Comparison of ENCODE assay signal across 21 mouse cellular contexts in genomic region chr11:96203789-96204186, GRCm38 (mm10). TPM values are rescaled to one million over a fixed set of nuclear protein-coding genes. Genes with fewer than 3 reads are reported as not detected.
DNase-seq lines count a peak whose midpoint lies in the region; ATAC-seq and TF ChIP-seq lines count a peak whose summit lies in the region.
"Had no signal": no experiment of that assay in that cellular context is flagged by ENCODE, and none has a peak within 500 bp of the region (broad histone marks: within the 10 kb centered on the region; RNA-seq: fewer than 3 reads in every experiment).

No protein-coding gene starts in this region.

- H3K4me1 ChIP-seq in heart, embryonic 15.5 days (replicated peaks): 0 out of 2 replicates have a peak, but pooled peaks cover 8% of the 10 kb centered on the region
- H3K4me1 ChIP-seq in liver, embryonic 11.5 days (replicated peaks; ENCODE audit: control insufficient read depth, insufficient read depth, low read length): 0 out of 2 replicates have a peak, but pooled peaks cover 3% of the 10 kb centered on the region
- H3K4me1 ChIP-seq in MEL (ENCODE audit: control insufficient read depth in 1 of 2, insufficient read depth in 2 of 2, low read length in 2 of 2): peaks cover 5 to 18% of the 10 kb centered on the region in 2 experiments; a peak in 3 of 4 replicates
- peaks cover 3% of the 10 kb centered on the region; the same call in 1 of the 2 replicates for H3K4me1 ChIP-seq in neural tube, embryonic 11.5 days (ENCODE audit: control insufficient read depth, insufficient read depth, low read length)
- H3K4me1 ChIP-seq: forebrain, embryonic 13.5 days had no signal

- H3K27ac ChIP-seq in heart, embryonic 15.5 days: no peak overlapping the region
- H3K27ac ChIP-seq in liver, embryonic 11.5 days (ENCODE audit: low read depth, low read length): no peak overlapping the region
- peak overlapping the region; percentile 95 for H3K27ac ChIP-seq in MEL (ENCODE audit: control insufficient read depth, low read depth, low read length)
- no peak overlapping the region for H3K27ac ChIP-seq in neural tube, embryonic 11.5 days (ENCODE audit: low read depth, low read length)
- H3K27ac ChIP-seq: forebrain, embryonic 13.5 days; limb, embryonic 15.5 days; lung, embryonic 15.5 days had no signal

- H3K27me3 ChIP-seq in heart, embryonic 15.5 days: peaks cover 100% of the 10 kb centered on the region
- H3K27me3 ChIP-seq in liver, embryonic 11.5 days (replicated peaks; ENCODE audit: control insufficient read depth, insufficient read depth, low read length): peaks cover 100% of the 10 kb centered on the region
- no peaks in the 10 kb centered on the region for H3K27me3 ChIP-seq in MEL (ENCODE audit: control insufficient read depth in 1 of 2, insufficient read depth in 2 of 2, low read length in 2 of 2)
- H3K27me3 ChIP-seq in neural tube, embryonic 11.5 days (ENCODE audit: control insufficient read depth, insufficient read depth, low read length): peaks cover 89% of the 10 kb centered on the region

- no peaks in the 10 kb centered on the region for H3K36me3 ChIP-seq in heart, embryonic 15.5 days
- no peaks in the 10 kb centered on the region for H3K36me3 ChIP-seq in liver, embryonic 11.5 days (ENCODE audit: control insufficient read depth, insufficient read depth, low read length)
- peaks cover 0 to 16% of the 10 kb centered on the region in 2 experiments; a peak in 2 of 4 replicates for H3K36me3 ChIP-seq in MEL (ENCODE audit: control insufficient read depth in 1 of 2, insufficient read depth in 2 of 2, low read length in 2 of 2)
- no peaks in the 10 kb centered on the region for H3K36me3 ChIP-seq in neural tube, embryonic 11.5 days (ENCODE audit: control insufficient read depth, insufficient read depth, low read length)
- H3K36me3 ChIP-seq: limb, embryonic 15.5 days; lung, embryonic 15.5 days had no signal

- no peak for TF ChIP-seq CTCF in MEL (IDR thresholded peaks at IDR 0.05 in 2 of 3, conservative IDR thresholded peaks at IDR 0.05 in 1 of 3; ENCODE audit: control insufficient read depth in 1 of 3, insufficient read depth in 1 of 3, low read depth in 2 of 3, low read length in 3 of 3, poor library complexity in 1 of 3, severe bottlenecking in 1 of 3)

- no peak overlapping the region for H3K4me2 ChIP-seq in heart, embryonic 15.5 days
- 0 out of 2 replicates have a peak overlapping the region, but pooled peaks have one; percentile 13 for H3K4me2 ChIP-seq in liver, embryonic 11.5 days
- H3K4me2 ChIP-seq in neural tube, embryonic 11.5 days (ENCODE audit: low read depth): no peak overlapping the region
- H3K4me2 ChIP-seq: forebrain, embryonic 13.5 days; limb, embryonic 15.5 days; lung, embryonic 15.5 days had no signal

- H3K79me2 ChIP-seq in MEL (ENCODE audit: control insufficient read depth, insufficient read depth, low read length, poor library complexity): peaks cover 12% of the 10 kb centered on the region

- H3K9ac ChIP-seq in heart, embryonic 15.5 days: no peak overlapping the region
- H3K9ac ChIP-seq in liver, embryonic 11.5 days (ENCODE audit: low read depth, low read length): no peak overlapping the region
- H3K9ac ChIP-seq in MEL (ENCODE audit: control insufficient read depth, low read depth, low read length, poor library complexity, severe bottlenecking): peak overlapping the region; percentile 93
- no peak overlapping the region for H3K9ac ChIP-seq in neural tube, embryonic 11.5 days (ENCODE audit: low read length)
- H3K9ac ChIP-seq: forebrain, embryonic 13.5 days; limb, embryonic 15.5 days; lung, embryonic 15.5 days had no signal

- no peak for TF ChIP-seq POLR2A in MEL (IDR thresholded peaks at IDR 0.05; ENCODE audit: control insufficient read depth in 1 of 2, insufficient read depth in 1 of 2, low read depth in 1 of 2, low read length in 2 of 2, poor library complexity in 1 of 2)

- ATAC-seq in heart, embryonic 15.5 days (replicated peaks; ENCODE audit: insufficient number of reproducible peaks, insufficient read depth, low FRiP score, low read depth): no peak
- no peak for ATAC-seq in liver, embryonic 11.5 days (replicated peaks; ENCODE audit: low FRiP score)
- no peak for ATAC-seq in neural tube, embryonic 11.5 days (ENCODE audit: insufficient read depth, low FRiP score, low TSS enrichment)
- ATAC-seq: forebrain, embryonic 13.5 days had no signal

- no peak for TF ChIP-seq RAD21 in MEL (IDR thresholded peaks at IDR 0.05; ENCODE audit: low read depth, low read length)

- no peak for DNase-seq in heart, postnatal 10 days
- no peak for DNase-seq in liver, embryonic 11.5 days (ENCODE audit: low spot score)
- no peak for DNase-seq in liver
- no peak for DNase-seq in MEL (ENCODE audit: low read depth, low spot score)
- peak; percentile 51 for DNase-seq in neural tube, embryonic 11.5 days (ENCODE audit: low spot score)
- no peak for DNase-seq in left cerebral cortex, postnatal 14 days (ENCODE audit: low spot score in 2 of 2)
- DNase-seq in ovary, postnatal 10 days (ENCODE audit: low spot score): no peak
- DNase-seq: cerebellum, postnatal 14 days; heart, adult 18-20 months; heart, postnatal 4 days; layer of hippocampus, postnatal 36 days; right cerebral cortex, postnatal 4 days; thymus, adult 2 months had no signal

- TF ChIP-seq EP300 in MEL (IDR thresholded peaks at IDR 0.05; ENCODE audit: low read depth in 1 of 2, low read length in 2 of 2): no peak

- H3K4me3 ChIP-seq in heart, embryonic 15.5 days: 0 out of 2 replicates have a peak overlapping the region, but pooled peaks have one; percentile 10
- no peak overlapping the region for H3K4me3 ChIP-seq in liver, embryonic 11.5 days (ENCODE audit: low read depth, low read length)
- peak overlapping the region; percentile 78 to 88 for H3K4me3 ChIP-seq in MEL (ENCODE audit: control insufficient read depth in 1 of 2, insufficient read depth in 1 of 2, low read depth in 2 of 2, low read length in 2 of 2)
- H3K4me3 ChIP-seq in neural tube, embryonic 11.5 days (ENCODE audit: low read depth, low read length): no peak overlapping the region
- H3K4me3 ChIP-seq: forebrain, embryonic 13.5 days; limb, embryonic 15.5 days; lung, embryonic 15.5 days had no signal

- H3K9me3 ChIP-seq in heart, embryonic 15.5 days (replicated peaks): no peaks in the 10 kb centered on the region
- H3K9me3 ChIP-seq in liver, embryonic 11.5 days (ENCODE audit: control insufficient read depth, low read length): no peaks in the 10 kb centered on the region
- no peaks in the 10 kb centered on the region for H3K9me3 ChIP-seq in MEL (replicated peaks; ENCODE audit: insufficient read depth, low read length)
- no peaks in the 10 kb centered on the region for H3K9me3 ChIP-seq in neural tube, embryonic 11.5 days (ENCODE audit: control insufficient read depth, low read length)
- H3K9me3 ChIP-seq: forebrain, embryonic 13.5 days; limb, embryonic 15.5 days; lung, embryonic 15.5 days had no signal

- intact Hi-C loops in heart, postnatal 10 days (cut with DNase I): loop anchor here (5.0 kb wide), 1 partner anchor 196 kb away; the partner anchor contains the start of gene Igf2bp1
- intact Hi-C loops in left cerebral cortex, postnatal 14 days (cut with DNase I): loop anchor here (5.0 to 10.0 kb wide), 2 partner anchors 51 to 196 kb away; partner anchors contain the start of gene Igf2bp1

- under 1% methylated on average over 16 of the region's 16 CpGs for WGBS in heart, embryonic 15.5 days
- 1% methylated on average over 16 of the region's 16 CpGs for WGBS in liver, embryonic 11.5 days
- WGBS in neural tube, embryonic 11.5 days: under 1% methylated on average over 16 of the region's 16 CpGs

TF ChIP-seq in MEL, 35 proteins besides CTCF, POLR2A, EP300 and RAD21:
- TF ChIP-seq GABPA (IDR thresholded peaks at IDR 0.05; ENCODE audit: low read depth, low read length) (no peak), HCFC1 (IDR thresholded peaks at IDR 0.05; ENCODE audit: low read depth, low read length) (no peak), UBTF (IDR thresholded peaks at IDR 0.05; ENCODE audit: borderline replicate concordance, insufficient read depth, low read depth, low read length) (peak; percentile 14; the same call in 1 of the 2 replicates), TCF12 (IDR thresholded peaks at IDR 0.05; ENCODE audit: low read depth, low read length) (0 out of 2 replicates have a peak, but pooled peaks have one; percentile 10), SIN3A (IDR thresholded peaks at IDR 0.05; ENCODE audit: low read length) (no peak)

RNA-seq across cellular contexts. Expression of gene Hoxb13, which starts 9.7 kb away (rescaled TPM):
- polyA plus RNA-seq in heart, embryonic 15.5 days (2015; fragmentation: Nextera tagmentation; extraction: Ambion mirVana): not detected in 2 replicates
- total RNA-seq in heart, postnatal 10 days (2021): not detected
- not detected in 2 replicates for polyA plus RNA-seq in liver, embryonic 11.5 days (2014; fragmentation: Nextera tagmentation; extraction: Ambion mirVana)
- total RNA-seq in MEL (2012; rRNA removed): 12.1 and 13.8 TPM in 2 replicates
- polyA plus RNA-seq in MEL (2012; ENCODE audit: insufficient read depth in 1 of 2, insufficient read length in 2 of 2, low read depth in 1 of 2, low replicate concordance in 2 of 2, missing spikeins in 1 of 2): 10 to 100 TPM in 1 of 2 experiments, not detected in 1; 16.7 TPM
- polyA plus RNA-seq in neural tube, embryonic 11.5 days (2014; fragmentation: Nextera tagmentation; extraction: Ambion mirVana): 0.33 and 0.35 TPM in 2 replicates
- not detected for total RNA-seq in left cerebral cortex, postnatal 14 days (2021)
- total RNA-seq: adrenal gland, postnatal 14 days; heart, adult 18-20 months; heart, postnatal 4 days; layer of hippocampus, postnatal 36 days; megakaryocyte progenitor cell, adult 5-6 weeks; midbrain, postnatal 0 days had no signal
- polyA plus RNA-seq: embryonic facial prominence, embryonic 14.5 days; forebrain, embryonic 13.5 days; limb, embryonic 15.5 days; lung, embryonic 15.5 days; midbrain, postnatal 0 days had no signal

Comparison
In these comparisons a context has a peak if more than half of its experiments do, and no peak if none do; other contexts are left out.
1. H3K4me3 ChIP-seq: peak in heart, embryonic 15.5 days (single experiment) and MEL (2 of 2); none in liver, embryonic 11.5 days (single experiment) and neural tube, embryonic 11.5 days (single experiment).